Mouse (Mus musculus): ENCODE measurements around the gene Fkbpl.
A peak's percentile ranks its signal among the peaks of the same experiment; 100 is the strongest.

Gene Fkbpl

DNA sequence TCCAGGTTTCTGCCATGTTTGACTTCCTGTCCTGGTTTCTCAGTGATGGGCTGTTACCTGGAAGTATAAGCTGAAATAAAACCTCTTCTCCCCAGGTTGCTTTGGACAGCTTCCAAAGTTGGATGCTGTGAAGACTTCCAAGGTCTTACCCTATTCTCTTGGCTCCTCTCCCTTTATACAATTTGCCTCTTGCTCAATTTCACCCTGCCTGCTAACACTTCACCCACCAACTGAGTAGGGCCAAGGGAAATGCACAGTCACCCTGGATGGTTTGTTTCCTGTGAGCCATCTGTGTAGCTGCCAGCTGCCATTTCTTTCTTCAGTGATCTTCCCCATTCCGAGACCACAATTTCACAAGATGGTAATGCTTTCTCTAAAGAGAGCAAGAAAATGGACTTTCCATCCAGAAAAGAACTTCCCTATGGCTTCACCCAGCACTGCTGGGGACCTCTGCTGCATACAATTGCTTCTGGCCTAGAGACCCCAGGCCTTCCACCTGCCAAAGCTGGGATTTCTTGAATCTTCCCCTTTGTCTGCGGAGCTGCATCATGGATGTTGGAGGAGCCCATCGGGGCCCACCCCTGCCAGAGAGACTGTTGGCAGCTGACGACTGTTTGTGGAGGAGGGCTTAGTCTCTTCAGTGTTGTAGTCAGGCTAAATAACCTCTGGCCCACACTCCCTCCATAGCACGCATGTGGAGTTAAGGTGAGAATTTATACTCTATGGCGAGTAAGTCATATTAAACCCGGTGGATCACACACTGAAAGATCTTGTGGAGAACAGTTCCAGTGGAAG, 4.9 kb upstream of the Fkbpl start:
- TF ChIP-seq POU5F1 (IDR thresholded peaks at IDR 0.05; ENCODE audit: borderline replicate concordance, low read length) (no peak), CTCF (conservative IDR thresholded peaks at IDR 0.05; ENCODE audit: low read length) (no peak), NANOG (IDR thresholded peaks at IDR 0.05; ENCODE audit: borderline replicate concordance, low read length) (no peak)
- H3K4me1 ChIP-seq (replicated peaks; ENCODE audit: low read depth, low read length) = peaks cover 16% of the 10 kb centered on the region
- H3K9me3 ChIP-seq (ENCODE audit: low read length) = no peaks in the 10 kb centered on the region
- H3K4me3 ChIP-seq (replicated peaks; ENCODE audit: low read length) = no peak overlapping the region
- peaks cover 6% of the 10 kb centered on the region; the same call in 1 of the 2 replicates for H3K27me3 ChIP-seq (ENCODE audit: insufficient read depth, low read length)
- H3K36me3 ChIP-seq (ENCODE audit: insufficient read depth, low read length) = no peaks in the 10 kb centered on the region

GRCm38 (mm10) chr17:34640778-34641601, 3.6 kb upstream of the Fkbpl start:
- peaks cover 4% of the 10 kb centered on the region; the same call in 1 of the 2 replicates for H3K36me3 ChIP-seq (ENCODE audit: insufficient read depth, low read length)
- 0 out of 2 replicates have a peak overlapping the region, but pooled peaks have one; percentile 4 for H3K4me3 ChIP-seq (replicated peaks; ENCODE audit: low read length)
- peaks cover 29% of the 10 kb centered on the region for H3K4me1 ChIP-seq (replicated peaks; ENCODE audit: low read depth, low read length)
- H3K27me3 ChIP-seq (ENCODE audit: insufficient read depth, low read length) = peaks cover 6% of the 10 kb centered on the region; the same call in 1 of the 2 replicates
- H3K9me3 ChIP-seq (ENCODE audit: low read length) = no peaks in the 10 kb centered on the region
- TF ChIP-seq POU5F1 (IDR thresholded peaks at IDR 0.05; ENCODE audit: borderline replicate concordance, low read length) = no peak
- TF ChIP-seq CTCF (conservative IDR thresholded peaks at IDR 0.05; ENCODE audit: low read length) = no peak
- TF ChIP-seq NANOG (IDR thresholded peaks at IDR 0.05; ENCODE audit: borderline replicate concordance, low read length) = no peak

DNA sequence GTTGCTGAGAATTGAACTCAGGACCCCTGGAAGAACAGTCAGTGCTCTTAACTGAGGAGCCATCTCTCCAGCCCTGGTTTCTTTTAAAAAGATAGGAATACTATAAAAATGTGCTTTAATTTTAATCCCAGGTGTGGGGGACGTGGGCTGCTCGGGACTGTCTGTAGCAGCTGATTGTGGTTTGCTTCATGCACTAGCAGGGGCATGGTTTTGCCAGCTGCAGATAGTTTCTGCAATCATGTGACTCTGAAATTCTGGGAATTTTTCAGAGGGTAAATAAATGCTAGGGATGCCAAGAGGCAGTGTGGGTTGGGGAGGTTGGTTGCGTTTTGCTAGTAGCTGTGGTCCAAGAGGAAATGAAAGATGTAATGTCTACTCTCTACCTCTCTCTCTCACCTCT, 2.6 kb upstream of the Fkbpl start:
- Histone ChIP-seq H3K36me3 (ENCODE audit: insufficient read depth, low read length) (peaks cover 4% of the 10 kb centered on the region; the same call in 1 of the 2 replicates), H3K4me3 (replicated peaks; ENCODE audit: low read length) (no peak overlapping the region), H3K9me3 (ENCODE audit: low read length) (no peaks in the 10 kb centered on the region), H3K4me1 (replicated peaks; ENCODE audit: low read depth, low read length) (peaks cover 37% of the 10 kb centered on the region), H3K27me3 (ENCODE audit: insufficient read depth, low read length) (peaks cover 6% of the 10 kb centered on the region; the same call in 1 of the 2 replicates)
- TF ChIP-seq POU5F1 (IDR thresholded peaks at IDR 0.05; ENCODE audit: borderline replicate concordance, low read length) = no peak
- TF ChIP-seq CTCF (conservative IDR thresholded peaks at IDR 0.05; ENCODE audit: low read length) = no peak
- TF ChIP-seq NANOG (IDR thresholded peaks at IDR 0.05; ENCODE audit: borderline replicate concordance, low read length) = no peak

GRCm38 (mm10) chr17:34643379-34643778, 1.2 kb upstream of the Fkbpl start:
- Histone ChIP-seq H3K36me3 (ENCODE audit: insufficient read depth, low read length) (peaks cover 8% of the 10 kb centered on the region), H3K27me3 (ENCODE audit: insufficient read depth, low read length) (no peaks in the 10 kb centered on the region), H3K9me3 (ENCODE audit: low read length) (no peaks in the 10 kb centered on the region), H3K4me1 (replicated peaks; ENCODE audit: low read depth, low read length) (peaks cover 46% of the 10 kb centered on the region), H3K4me3 (replicated peaks; ENCODE audit: low read length) (no peak overlapping the region)
- no peak for TF ChIP-seq CTCF (conservative IDR thresholded peaks at IDR 0.05; ENCODE audit: low read length)
- no peak for TF ChIP-seq POU5F1 (IDR thresholded peaks at IDR 0.05; ENCODE audit: borderline replicate concordance, low read length)
- no peak for TF ChIP-seq NANOG (IDR thresholded peaks at IDR 0.05; ENCODE audit: borderline replicate concordance, low read length)

DNA sequence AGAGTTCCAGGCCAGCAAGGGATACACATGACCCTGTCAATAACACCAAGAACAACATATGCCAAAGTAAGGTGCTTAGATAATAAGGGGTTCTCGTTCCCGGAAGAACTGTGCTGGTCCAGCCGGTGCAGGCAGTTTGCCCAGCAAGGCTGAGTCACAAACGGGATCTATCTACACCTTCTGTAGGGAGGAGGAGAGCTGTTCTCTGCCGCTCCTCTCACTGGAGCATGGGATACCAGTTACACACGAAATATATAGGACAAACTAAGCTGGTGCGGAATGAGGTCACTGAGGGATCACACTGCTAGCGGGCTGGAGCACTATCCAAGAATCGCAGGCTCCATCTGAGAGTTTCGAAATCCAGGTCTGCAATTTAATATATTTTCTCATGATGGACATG, 620 bp upstream of the Fkbpl start:
- no peak for TF ChIP-seq NANOG (IDR thresholded peaks at IDR 0.05; ENCODE audit: borderline replicate concordance, low read length)
- H3K9me3 ChIP-seq (ENCODE audit: low read length) = no peaks in the 10 kb centered on the region
- H3K27me3 ChIP-seq (ENCODE audit: insufficient read depth, low read length) = no peaks in the 10 kb centered on the region
- peaks cover 51% of the 10 kb centered on the region for H3K4me1 ChIP-seq (replicated peaks; ENCODE audit: low read depth, low read length)
- H3K36me3 ChIP-seq (ENCODE audit: insufficient read depth, low read length) = peaks cover 14% of the 10 kb centered on the region
- H3K4me3 ChIP-seq (replicated peaks; ENCODE audit: low read length) = no peak overlapping the region

GRCm38 (mm10) chr17:34645256-34645829, 779 bp downstream of the Fkbpl start:
- peak overlapping the region; percentile 100 for H3K4me3 ChIP-seq (replicated peaks; ENCODE audit: low read length)
- peaks cover 55% of the 10 kb centered on the region for H3K4me1 ChIP-seq (replicated peaks; ENCODE audit: low read depth, low read length)
- TF ChIP-seq NANOG (IDR thresholded peaks at IDR 0.05; ENCODE audit: borderline replicate concordance, low read length) = no peak
- TF ChIP-seq POU5F1 (IDR thresholded peaks at IDR 0.05; ENCODE audit: borderline replicate concordance, low read length) = no peak
- TF ChIP-seq CTCF (conservative IDR thresholded peaks at IDR 0.05; ENCODE audit: low read length) = no peak
- peaks cover 28% of the 10 kb centered on the region for H3K36me3 ChIP-seq (ENCODE audit: insufficient read depth, low read length)
- no peaks in the 10 kb centered on the region for H3K9me3 ChIP-seq (ENCODE audit: low read length)
- no peaks in the 10 kb centered on the region for H3K27me3 ChIP-seq (ENCODE audit: insufficient read depth, low read length)

- Histone ChIP-seq H3K36me3 (ENCODE audit: insufficient read depth, low read length) (peaks cover 34% of the 10 kb centered on the region), H3K9me3 (ENCODE audit: low read length) (no peaks in the 10 kb centered on the region), H3K4me3 (replicated peaks; ENCODE audit: low read length) (peak overlapping the region; percentile 100), H3K4me1 (replicated peaks; ENCODE audit: low read depth, low read length) (peaks cover 59% of the 10 kb centered on the region), H3K27me3 (ENCODE audit: insufficient read depth, low read length) (no peaks in the 10 kb centered on the region)
- TF ChIP-seq NANOG (IDR thresholded peaks at IDR 0.05; ENCODE audit: borderline replicate concordance, low read length) = no peak
- no peak for TF ChIP-seq CTCF (conservative IDR thresholded peaks at IDR 0.05; ENCODE audit: low read length)
- no peak for TF ChIP-seq POU5F1 (IDR thresholded peaks at IDR 0.05; ENCODE audit: borderline replicate concordance, low read length)
Measured at GRCm38 (mm10) chr17:34645831-34646511, 1.4 kb downstream of the Fkbpl start.

Measured in E14TG2a.4 (cell line).